Mouse (Mus musculus): ENCODE measurements around the gene Vmn2r53. TPM values are rescaled to one million over a fixed set of nuclear protein-coding genes. Genes with fewer than 3 reads are reported as not detected.

Gene Vmn2r53
- under 1 TPM; 0.06 TPM for total RNA-seq (2023)

DNA sequence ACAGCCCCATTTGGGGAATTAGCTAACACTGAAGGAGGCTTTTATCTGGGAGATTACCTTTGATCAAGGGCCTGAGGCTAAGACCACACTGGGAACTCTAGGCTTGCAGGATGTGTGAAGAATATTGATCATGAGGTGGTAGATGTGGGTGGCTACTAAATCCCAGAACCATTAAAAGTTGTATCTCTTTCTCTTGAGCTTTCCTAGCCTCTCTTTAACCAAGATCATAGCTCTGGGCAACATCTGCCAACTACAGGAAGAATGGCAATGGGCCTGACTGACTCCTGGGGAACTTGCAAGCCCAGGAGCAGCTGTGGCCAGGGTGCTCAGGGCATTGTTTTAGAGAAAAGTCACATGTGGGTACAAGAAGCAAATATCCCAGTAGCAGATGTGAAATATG, at the start of gene Vmn2r53:
TSS of gene Vmn2r53 (minus strand) at position 101 of the 400 bp plus-strand sequence.

GRCm38 (mm10) chr7:12640219-12640618, 31.6 kb upstream of the Vmn2r53 start, which contains the start of gene Vmn2r54:
TSS of gene Vmn2r54 (minus strand) at chr7:12640319.

Other genes starting within 250 kb of the Vmn2r53 start
- gene Vmn1r84, start 239.5 kb downstream of the Vmn2r53 start, total RNA-seq (2023): not detected
- gene Zfp551, start 186.0 kb downstream of the Vmn2r53 start, total RNA-seq (2023): 1 to 10 TPM; 3.3 to 3.8 TPM
- 10 to 100 TPM; 10.1 to 12.3 TPM for gene Zfp606, start 130.5 kb downstream of the Vmn2r53 start, total RNA-seq (2023)
- not detected for gene 2900092C05Rik, start 96.3 kb downstream of the Vmn2r53 start, total RNA-seq (2023)
- not detected for gene Vmn2r54, start 31.5 kb upstream of the Vmn2r53 start, total RNA-seq (2023)
- not detected for gene Vmn2r55, start 76.2 kb upstream of the Vmn2r53 start, total RNA-seq (2023)
- gene Vmn2r56, start 126.2 kb upstream of the Vmn2r53 start, total RNA-seq (2023): not detected
- gene Zscan18, start 194.8 kb upstream of the Vmn2r53 start, total RNA-seq (2023): 10 to 100 TPM; 13.3 to 19.3 TPM
- 10 to 100 TPM; 12.1 to 15.8 TPM for gene Zfp329, start 210.1 kb upstream of the Vmn2r53 start, total RNA-seq (2023)
- gene Zfp110, start 226.0 kb upstream of the Vmn2r53 start, total RNA-seq (2023): 100 to 1,000 TPM; 110 to 119 TPM